Mouse (Mus musculus) inflammation-experienced regulatory T-cells (primary cell): ENCODE measurements around the gene Mprip. TPM values are rescaled to one million over a fixed set of nuclear protein-coding genes. Genes with fewer than 3 reads are reported as not detected.

ENCODE experiments used
- polyA plus RNA-seq, 2 experiments: library from polyadenylated mRNA; unstranded; fragments of 100-300 nt; shearing (Covaris generic); gene quantifications; one replicate each; pipeline ENCODE4 v1.2.1; 2017

Gene Mprip
- polyA plus RNA-seq, result 10 to 100 TPM; 52.3 to 72.0 TPM

DNA sequence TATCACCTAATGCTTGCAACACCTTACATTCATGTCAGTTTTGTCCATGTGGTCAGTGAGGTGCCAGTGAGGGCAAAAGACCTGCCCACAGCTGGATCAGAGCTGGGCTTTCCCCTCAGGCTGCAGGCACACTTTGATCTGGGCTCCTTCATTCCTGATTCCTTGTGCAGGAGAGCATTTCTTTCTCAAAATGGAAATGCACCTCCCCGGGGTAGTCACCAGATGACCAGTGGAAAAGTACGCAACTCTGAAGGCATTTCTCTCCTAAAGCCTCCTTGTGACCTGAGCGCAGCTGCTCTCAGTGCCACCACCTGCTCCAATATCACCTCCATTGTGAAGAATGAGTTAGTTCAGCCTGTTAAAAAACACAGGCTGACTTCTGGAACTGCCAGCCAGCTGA is at the start of gene Mprip:
Gene Mprip (plus strand): TSS at position 301 of the 400 bp plus-strand sequence.

DNA sequence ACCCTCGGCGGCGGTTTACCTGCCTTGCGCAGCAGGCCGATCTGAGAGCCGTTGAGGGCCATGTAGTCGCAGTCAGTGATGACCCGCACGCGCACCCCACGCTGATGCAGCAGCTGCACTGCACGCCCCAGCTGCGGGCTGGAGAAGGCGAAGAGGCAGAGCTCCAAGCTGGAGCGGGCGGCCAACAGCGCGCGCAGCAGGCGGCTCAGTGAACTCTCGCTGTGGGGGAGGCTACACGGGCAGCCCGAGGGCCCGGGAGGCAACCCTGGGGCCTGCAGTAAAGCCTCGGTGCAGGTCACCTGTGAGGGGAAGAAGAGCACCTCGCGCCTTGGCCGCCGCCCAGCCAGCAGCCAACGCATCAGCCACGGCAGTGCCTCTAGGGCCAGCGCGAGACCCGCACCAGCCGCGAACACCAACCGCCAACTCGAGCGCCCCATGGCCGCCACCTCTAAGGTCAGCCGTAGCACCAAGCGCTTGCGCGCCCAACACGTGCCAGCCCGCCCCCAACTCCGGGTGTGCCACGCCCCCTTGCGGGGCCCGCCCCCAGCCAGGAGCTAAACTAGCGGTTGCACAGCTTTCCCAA is 126.2 kb downstream of the Mprip start, which contains the start of gene Pld6:
Gene Pld6 (minus strand): TSS at position 447 of the 583 bp plus-strand sequence.

DNA sequence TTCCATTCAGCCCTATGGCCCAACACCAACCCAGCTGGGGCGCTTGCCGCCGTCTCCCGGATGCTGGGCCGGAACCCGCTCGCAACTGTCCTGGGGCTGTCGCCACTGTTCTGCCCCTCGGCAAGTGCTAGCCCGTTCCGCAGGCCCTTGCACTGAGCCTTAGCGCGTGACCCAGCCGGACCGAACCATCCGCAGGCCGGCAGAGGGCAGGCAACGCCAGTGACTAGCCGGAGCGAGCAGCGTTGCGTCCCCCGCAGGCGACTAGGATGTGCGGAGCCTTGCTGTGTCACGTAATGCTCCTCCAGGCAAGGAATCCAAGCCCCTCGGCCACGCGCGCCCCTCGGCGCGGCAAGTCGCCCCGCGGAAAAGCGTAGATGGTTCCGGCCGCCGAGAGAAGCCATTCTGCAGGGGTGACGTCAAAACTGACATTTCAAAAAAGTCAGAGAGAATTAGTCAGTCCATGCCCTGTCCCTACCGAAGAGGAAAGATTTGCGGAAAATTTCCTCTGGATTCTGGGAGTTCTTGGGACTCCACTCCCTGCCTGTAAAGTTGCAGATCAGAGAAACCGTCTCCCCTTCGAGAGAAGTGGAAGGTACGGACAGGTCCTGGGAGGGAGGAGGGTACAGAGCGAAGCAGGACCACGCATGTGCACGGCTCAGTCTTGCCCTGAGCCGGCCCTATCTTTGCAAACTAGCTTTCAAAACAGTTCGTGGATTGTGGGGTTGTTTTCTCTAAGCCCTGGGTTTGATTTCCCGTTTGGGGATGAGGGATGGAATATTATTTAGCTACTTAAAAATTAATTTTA is 148.8 kb downstream of the Mprip start, which contains the start of gene Flcn:
Gene Flcn (minus strand): TSS at position 347 of the 805 bp plus-strand sequence.

Other genes starting within 250 kb of the Mprip start
- gene Jmjd4, start 211.3 kb upstream of the Mprip start, polyA plus RNA-seq, result 10 to 100 TPM; 11.6 to 17.4 TPM
- 10 to 100 TPM; 49.6 to 49.7 TPM for gene Snap47, start 210.1 kb upstream of the Mprip start, polyA plus RNA-seq
- gene Zfp867, start 188.8 kb upstream of the Mprip start, polyA plus RNA-seq, result 1 to 10 TPM; 3.6 to 5.0 TPM
- gene Zkscan17, start 134.6 kb upstream of the Mprip start, polyA plus RNA-seq, result 10 to 100 TPM; 21.5 to 23.7 TPM
- under 1 TPM in 1 of 2 experiments, not detected in 1; 0.15 TPM for gene Nlrp3, start 119.7 kb upstream of the Mprip start, polyA plus RNA-seq
- gene Olfr222, start 85.1 kb upstream of the Mprip start, polyA plus RNA-seq, result not detected
- not detected for gene Olfr223, start 68.0 kb upstream of the Mprip start, polyA plus RNA-seq
- not detected for gene Pld6, start 126.3 kb downstream of the Mprip start, polyA plus RNA-seq
- 10 to 100 TPM; 56.5 to 59.7 TPM for gene Flcn, start 148.7 kb downstream of the Mprip start, polyA plus RNA-seq
- gene Nt5m, start 178.1 kb downstream of the Mprip start, polyA plus RNA-seq, result 10 to 100 TPM; 13.8 to 19.0 TPM
- gene Cops3, start 178.5 kb downstream of the Mprip start, polyA plus RNA-seq, result 10 to 100 TPM; 89.8 to 96.0 TPM